Mouse (Mus musculus) heart, adult 2 months (tissue): Measurements from ENCODE around the gene Arl3.

Experiments
- CTCF ChIP-seq: fragments of 200-600 bp; IDR thresholded peaks from 2 replicates; pipeline ENCODE4 v1.8.1; 2022; ENCODE audit warnings: antibody characterized with exemption, mild to moderate bottlenecking, moderate library complexity
- EP300 ChIP-seq: fragments of 200-500 bp; IDR thresholded peaks from 2 replicates; pipeline ENCODE4 v1.6.1; 2011; ENCODE audit warnings: low read depth, low read length, control low read depth; ENCODE audit not compliant: insufficient read depth

DNA sequence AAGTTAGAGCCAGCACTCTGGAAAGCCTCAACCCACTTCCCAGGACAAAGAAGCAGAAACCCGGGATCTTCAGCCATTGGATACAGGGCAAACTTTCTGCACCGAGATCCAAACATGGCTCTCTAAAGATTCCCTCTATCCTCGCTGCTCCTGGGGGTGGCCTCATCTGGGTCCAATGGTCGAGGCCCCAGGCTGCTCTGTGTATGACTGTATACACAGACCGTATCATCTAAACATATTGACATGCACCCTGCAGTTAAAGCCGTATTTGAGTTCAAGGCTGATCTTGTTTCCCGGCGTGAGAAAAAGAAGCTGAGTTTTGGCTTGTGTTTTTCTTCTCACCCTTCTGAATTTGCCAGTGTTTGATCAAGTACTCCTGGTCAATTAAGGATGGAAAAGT is 30.2 kb downstream of the Arl3 start:
- TF ChIP-seq EP300 (no peak), CTCF (no peak)
